Mouse (Mus musculus) MEL (cell line): ENCODE data around the gene Farp1. TPM values are rescaled to one million over a fixed set of nuclear protein-coding genes. Genes with fewer than 3 reads are reported as not detected.

Experiments
- DNase-seq: peaks from one replicate; pipeline ENCODE4 v3.0.0; 2011; ENCODE audit warnings: low read depth, low spot score
- H3K27ac ChIP-seq: 2 replicates; pipeline ENCODE4 v1.5.1; 2012; ENCODE audit warnings: low read depth, mild to moderate bottlenecking, control low read depth, low read length, moderate library complexity; ENCODE audit not compliant: control insufficient read depth
- H3K27me3 ChIP-seq, 2 experiments: fragments of 150-350 bp in 1 of 2; sonication (generic) in 1 of 2; 2 replicates each; pipeline ENCODE4 v1.6.1; 2012; ENCODE audit warnings: low read length in 2 of 2, mild to moderate bottlenecking in 2 of 2, improper control_type of control experiment in 1 of 2, moderate library complexity in 1 of 2; ENCODE audit not compliant: insufficient read depth in 2 of 2, control insufficient read depth in 1 of 2
- H3K36me3 ChIP-seq, 2 experiments: 2 replicates each; pipeline ENCODE4 v1.6.1; 2012 to 2014; ENCODE audit warnings: low read length in 2 of 2, improper control_type of control experiment in 1 of 2, inconsistent platforms in 1 of 2, mild to moderate bottlenecking in 1 of 2; ENCODE audit not compliant: insufficient read depth in 2 of 2, control insufficient read depth in 1 of 2
- H3K4me1 ChIP-seq, 2 experiments: fragments of 150-350 bp in 1 of 2; sonication (generic) in 1 of 2; 2 replicates each; pipeline ENCODE4 v1.6.1; 2012; ENCODE audit warnings: low read length in 2 of 2, improper control_type of control experiment in 1 of 2, mild to moderate bottlenecking in 1 of 2; ENCODE audit not compliant: insufficient read depth in 2 of 2, control insufficient read depth in 1 of 2
- H3K4me3 ChIP-seq, 2 experiments: fragments of 150-350 bp in 1 of 2; sonication (generic) in 1 of 2; 2 replicates each; pipeline ENCODE4 v1.5.1; 2012; ENCODE audit warnings: low read depth in 2 of 2, low read length in 2 of 2, mild to moderate bottlenecking in 2 of 2, moderate library complexity in 2 of 2, control low read depth in 1 of 2, improper control_type of control experiment in 1 of 2; ENCODE audit not compliant: control insufficient read depth in 1 of 2, insufficient read depth in 1 of 2
- H3K79me2 ChIP-seq: 2 replicates; pipeline ENCODE4 v1.6.1; 2012; ENCODE audit warnings: mild to moderate bottlenecking, low read length, moderate library complexity; ENCODE audit not compliant: control insufficient read depth, poor library complexity, insufficient read depth
- H3K9ac ChIP-seq: 2 replicates; pipeline ENCODE4 v1.6.1; 2012; ENCODE audit warnings: low read depth, mild to moderate bottlenecking, control low read depth, low read length, moderate library complexity; ENCODE audit not compliant: control insufficient read depth, poor library complexity, severe bottlenecking
- H3K9me3 ChIP-seq: fragments of 150-350 bp; sonication (generic); replicated peaks from 2 replicates; pipeline ENCODE4 v1.6.1; 2012; ENCODE audit warnings: mild to moderate bottlenecking, low read length, improper control_type of control experiment, moderate library complexity; ENCODE audit not compliant: insufficient read depth
- ELF1 ChIP-seq: IDR thresholded peaks from 2 replicates; pipeline ENCODE4 v1.6.1; 2014; ENCODE audit warnings: low read depth, mild to moderate bottlenecking, inconsistent platforms, low read length, improper control_type of control experiment, moderate library complexity
- EP300 ChIP-seq, 2 experiments: IDR thresholded peaks; 2 replicates each; pipeline ENCODE4 v1.6.1; 2011; ENCODE audit warnings: improper control_type of control experiment in 2 of 2, low read length in 2 of 2, low read depth in 1 of 2, mild to moderate bottlenecking in 1 of 2
- MAZ ChIP-seq: IDR thresholded peaks from 2 replicates; pipeline ENCODE4 v1.6.1; 2012; ENCODE audit warnings: low read depth, mild to moderate bottlenecking, inconsistent platforms, low read length, improper control_type of control experiment
- MXI1 ChIP-seq: IDR thresholded peaks from 2 replicates; pipeline ENCODE4 v1.6.1; 2011; ENCODE audit warnings: mild to moderate bottlenecking, low read depth, low read length, improper control_type of control experiment
- MYC ChIP-seq: IDR thresholded peaks from 2 replicates; pipeline ENCODE4 v1.6.1; 2011; ENCODE audit warnings: low read depth, mild to moderate bottlenecking, low read length, improper control_type of control experiment, moderate library complexity
- POLR2A ChIP-seq, 2 experiments: IDR thresholded peaks; 2 replicates each; pipeline ENCODE4 v1.6.1; 2011 to 2012; ENCODE audit warnings: low read length in 2 of 2, mild to moderate bottlenecking in 2 of 2, control low read depth in 1 of 2, improper control_type of control experiment in 1 of 2, low read depth in 1 of 2, moderate library complexity in 1 of 2; ENCODE audit not compliant: control insufficient read depth in 1 of 2, insufficient read depth in 1 of 2, poor library complexity in 1 of 2
- POLR2AphosphoS2 ChIP-seq: IDR thresholded peaks from 2 replicates; pipeline ENCODE4 v1.6.1; 2011; ENCODE audit warnings: low read length, improper control_type of control experiment
- UBTF ChIP-seq: IDR thresholded peaks from 2 replicates; pipeline ENCODE4 v1.6.1; 2012; ENCODE audit warnings: low read depth, mild to moderate bottlenecking, inconsistent platforms, low read length, improper control_type of control experiment, moderate library complexity, borderline replicate concordance; ENCODE audit not compliant: insufficient read depth
- USF2 ChIP-seq, 2 experiments: IDR thresholded peaks; 2 replicates each; pipeline ENCODE4 v1.6.1; 2011 to 2012; ENCODE audit warnings: improper control_type of control experiment in 2 of 2, low read length in 2 of 2, borderline replicate concordance in 1 of 2, inconsistent platforms in 1 of 2, low read depth in 1 of 2, mild to moderate bottlenecking in 1 of 2; ENCODE audit not compliant: insufficient read depth in 1 of 2
- ZNF384 ChIP-seq: IDR thresholded peaks from 2 replicates; pipeline ENCODE4 v1.6.1; 2012; ENCODE audit warnings: low read depth, mild to moderate bottlenecking, inconsistent platforms, low read length, improper control_type of control experiment
- polyA plus RNA-seq, 2 experiments: library from polyadenylated mRNA; stranded (reverse) in 1 of 2; unstranded in 1 of 2; fragments of >175 nt in 1 of 2; fragments of >200 nt in 1 of 2; gene quantifications; 2 replicates each; pipeline versions ENCODE4 v1.2.1 to v1.2.4; 2012; ENCODE audit warnings: low replicate concordance in 2 of 2, low read depth in 1 of 2; ENCODE audit not compliant: insufficient read length in 2 of 2, insufficient read depth in 1 of 2, missing spikeins in 1 of 2
- total RNA-seq: library from RNA; depleted of rRNA; stranded (reverse); fragments of 300-350 nt; gene quantifications from 2 replicates; pipeline ENCODE4 v1.2.3, GENCODE M21; 2012

The Farp1 gene
- total and polyA plus RNA-seq, 3 experiments = 0.62 to 1.1 TPM; not detected in 1

DNA sequence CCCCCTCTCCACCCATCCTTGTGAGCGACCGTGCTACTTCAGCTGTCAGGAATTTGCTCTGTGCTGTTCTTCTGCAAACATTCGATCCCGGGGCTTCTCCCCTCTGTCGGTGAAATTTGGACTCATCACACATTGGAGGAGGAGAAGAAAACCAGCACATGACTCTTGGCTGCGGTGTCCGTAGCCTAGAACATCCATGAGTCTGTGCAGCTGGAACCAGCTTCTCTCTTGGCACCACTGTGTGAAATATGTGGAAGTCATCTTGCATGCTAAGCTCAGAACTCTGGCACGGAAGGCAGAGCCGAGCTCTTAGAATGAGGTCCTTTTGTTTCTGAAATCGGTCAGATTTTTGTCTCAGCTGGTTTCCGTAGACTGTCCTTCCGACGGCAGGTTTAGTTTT, 156.7 kb downstream of the Farp1 start:
- H3K36me3 ChIP-seq = no peaks in the 10 kb centered on the region
- H3K27ac ChIP-seq = no peak overlapping the region
- no peaks in the 10 kb centered on the region for H3K9me3 ChIP-seq
- H3K27me3 ChIP-seq = no peaks in the 10 kb centered on the region
- no peak for TF ChIP-seq POLR2A (IDR thresholded peaks at IDR 0.05; ENCODE audit: control insufficient read depth in 1 of 2, insufficient read depth in 1 of 2, low read depth in 1 of 2, low read length in 2 of 2, poor library complexity in 1 of 2)
- H3K4me1 ChIP-seq = no peaks in the 10 kb centered on the region
- no peaks in the 10 kb centered on the region for H3K79me2 ChIP-seq
- no peak overlapping the region for H3K9ac ChIP-seq
- DNase-seq = no peak
- no peak overlapping the region for H3K4me3 ChIP-seq

DNA sequence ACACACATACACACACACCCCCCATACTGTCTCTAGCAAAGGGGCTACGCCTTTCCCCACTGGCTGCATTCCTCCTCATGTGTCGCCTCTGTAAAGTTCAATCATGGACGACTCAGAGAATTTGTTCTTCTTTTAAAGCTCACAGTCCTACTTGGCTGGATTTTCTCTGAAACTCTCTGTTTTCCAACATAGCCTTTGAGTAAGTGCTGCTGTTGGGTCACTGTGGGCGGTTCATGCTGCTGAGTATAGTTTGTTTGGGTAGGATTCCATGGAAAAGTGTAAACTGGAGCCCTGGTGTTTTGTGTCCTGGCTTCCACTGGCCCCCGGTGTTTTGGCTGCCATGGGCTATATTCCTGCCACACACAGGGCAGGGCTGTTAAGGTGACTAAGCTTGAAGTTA, 157.4 kb downstream of the Farp1 start:
- Histone ChIP-seq H3K4me1 (no peaks in the 10 kb centered on the region), H3K9ac (no peak overlapping the region), H3K79me2 (no peaks in the 10 kb centered on the region), H3K36me3 (no peaks in the 10 kb centered on the region), H3K27me3 (no peaks in the 10 kb centered on the region), H3K27ac (no peak overlapping the region), H3K4me3 (no peak overlapping the region), H3K9me3 (no peaks in the 10 kb centered on the region)
- TF ChIP-seq UBTF (no peak), EP300 (IDR thresholded peaks at IDR 0.05; ENCODE audit: low read depth in 1 of 2, low read length in 2 of 2) (no peak), ZNF384 (no peak), MYC (no peak), MAZ (no peak), MXI1 (no peak)
- no peak for DNase-seq

DNA sequence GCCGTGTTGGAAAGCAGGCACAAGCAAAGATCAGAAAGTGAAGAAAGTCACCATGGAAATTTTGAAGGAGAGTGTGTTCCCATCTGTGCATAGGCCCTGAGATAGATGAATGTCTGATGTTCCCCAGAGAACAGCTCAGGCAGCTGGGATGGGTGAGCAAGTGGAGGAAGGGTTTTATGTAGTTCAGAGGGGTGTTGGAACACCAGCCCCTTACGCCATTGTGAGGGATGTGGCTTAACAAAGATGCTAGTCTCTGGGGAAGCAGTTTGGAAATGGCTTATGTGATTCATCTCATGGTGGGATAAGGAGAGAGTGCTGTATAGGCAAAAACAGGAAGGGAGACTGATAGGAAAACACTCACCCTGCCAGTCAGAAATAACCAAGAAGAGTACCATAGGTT, 159.0 kb downstream of the Farp1 start:
- H3K36me3 ChIP-seq = no peaks in the 10 kb centered on the region
- TF ChIP-seq ELF1 (no peak), USF2 (IDR thresholded peaks at IDR 0.05; ENCODE audit: borderline replicate concordance in 1 of 2, insufficient read depth in 1 of 2, low read depth in 1 of 2, low read length in 2 of 2) (no peak), POLR2AphosphoS2 (no peak)
- DNase-seq = no peak
- no peaks in the 10 kb centered on the region for H3K27me3 ChIP-seq
- no peaks in the 10 kb centered on the region for H3K9me3 ChIP-seq
- H3K9ac ChIP-seq = no peak overlapping the region
- H3K79me2 ChIP-seq = no peaks in the 10 kb centered on the region
- H3K4me3 ChIP-seq = no peak overlapping the region
- H3K4me1 ChIP-seq = 0 out of 4 replicates have a peak, but pooled peaks cover 0 to under 1% of the 10 kb centered on the region in 2 experiments
- H3K27ac ChIP-seq = no peak overlapping the region
